Mouse (Mus musculus) thymus, adult 2 months (tissue): ENCODE measurements at regions not wholly inside any gene's neighbourhood (a gene's known extent, or its start where the extent isn't known, plus 50 kb on each side); places are given as distances from the start of the nearest gene placed in this dataset.

ENCODE experiments used
- CTCF ChIP-seq: fragments of 200-500 bp; IDR thresholded peaks from 2 replicates; pipeline ENCODE4 v1.5.1; 2012; ENCODE audit warnings: mild to moderate bottlenecking, control low read depth, low read length, moderate library complexity, borderline replicate concordance; ENCODE audit not compliant: control insufficient read depth, poor library complexity, insufficient read depth; ENCODE audit errors: extremely low read depth
- POLR2A ChIP-seq: fragments of 200-500 bp; IDR thresholded peaks from 2 replicates; pipeline ENCODE4 v1.6.1; 2012; ENCODE audit warnings: mild to moderate bottlenecking, low read length, control low read depth, moderate library complexity; ENCODE audit not compliant: control insufficient read depth, poor library complexity, insufficient read depth; ENCODE audit errors: extremely low read depth

- TF ChIP-seq CTCF: no peak
- TF ChIP-seq POLR2A: no peak
Measured at GRCm38 (mm10) chr4:105405728-105406127, 248.6 kb downstream of the Plpp3 start.
